Mouse (Mus musculus) CD4-positive helper T cell, adult 2 months (primary cell): ENCODE data around the gene Aqp9.

Experiments used
- DNase-seq: peaks from one replicate; pipeline ENCODE4 v3.0.0-alpha.2; 2012; ENCODE audit warnings: low read depth, missing footprints, low spot score

The Aqp9 gene

GRCm38 (mm10) chr9:71067156-71067555, 101.3 kb downstream of the Aqp9 start:
- DNase-seq, result no peak

- no peak for DNase-seq
Measured at GRCm38 (mm10) chr9:71066491-71066890, 102.0 kb downstream of the Aqp9 start.

- no peak for DNase-seq
Measured at GRCm38 (mm10) chr9:71065343-71065875, 103.1 kb downstream of the Aqp9 start.

- DNase-seq, result no peak
Measured at GRCm38 (mm10) chr9:71064291-71064840, 104.1 kb downstream of the Aqp9 start.

GRCm38 (mm10) chr9:71063551-71063950, 104.9 kb downstream of the Aqp9 start:
- DNase-seq, result no peak

GRCm38 (mm10) chr9:71062976-71063375, 105.5 kb downstream of the Aqp9 start:
- DNase-seq, result no peak

GRCm38 (mm10) chr9:71062301-71062700, 106.2 kb downstream of the Aqp9 start:
- DNase-seq, result no peak
